Mouse (Mus musculus): Measurements from ENCODE around the gene Drc1. TPM values are rescaled to one million over a fixed set of nuclear protein-coding genes. Genes with fewer than 3 reads are reported as not detected.

Drc1 gene
- polyA plus RNA-seq, 2 experiments, result 0.14 to 0.50 TPM

DNA sequence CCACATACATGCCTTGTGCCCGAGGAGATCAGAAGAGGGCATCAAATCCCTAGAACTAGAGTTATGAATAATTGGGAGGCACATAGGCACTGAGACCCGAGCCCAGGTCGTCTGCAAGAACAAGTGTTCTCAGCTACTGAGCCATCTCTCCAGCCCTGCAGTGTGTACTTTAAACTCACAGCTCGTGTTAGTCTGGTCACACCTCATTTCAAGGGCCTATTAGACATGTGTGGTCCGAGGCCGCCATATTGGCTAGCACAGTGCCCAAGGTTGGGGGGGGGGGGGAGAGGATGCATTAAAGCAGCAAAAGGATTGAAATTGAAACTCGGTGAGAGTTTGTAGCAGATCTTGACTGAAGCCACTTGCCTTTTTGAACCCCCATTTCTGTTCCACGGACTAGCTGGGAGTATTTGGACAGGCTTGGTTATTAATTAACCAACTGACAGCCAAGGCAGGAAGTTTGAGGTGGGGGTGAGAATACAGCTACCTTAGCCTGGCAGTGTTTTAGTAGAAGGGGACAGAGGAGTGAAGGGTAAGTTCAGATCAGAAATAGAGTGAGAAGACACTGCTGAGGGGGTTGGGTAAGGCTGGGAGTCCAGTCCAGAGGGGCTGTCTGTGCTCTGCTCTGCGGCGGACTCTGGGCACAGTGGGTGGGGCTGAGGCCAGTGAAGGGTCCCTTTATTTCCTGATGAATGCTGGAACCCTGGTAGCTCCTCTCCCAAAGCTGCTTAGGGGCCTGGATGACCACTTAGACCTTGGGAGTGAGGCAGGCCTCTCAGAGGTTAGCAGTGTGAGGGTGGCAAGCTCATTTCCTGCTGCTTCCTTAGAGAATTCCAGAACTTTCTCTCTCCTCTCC, 5.0 kb downstream of the Drc1 start:
- Histone ChIP-seq H3K4me3 (replicated peaks; ENCODE audit: low read length) (no peak overlapping the region), H3K27me3 (ENCODE audit: control insufficient read depth, insufficient read depth, low read length) (no peaks in the 10 kb centered on the region), H3K36me3 (ENCODE audit: control insufficient read depth, insufficient read depth, low read length) (no peaks in the 10 kb centered on the region), H3K4me1 (ENCODE audit: control insufficient read depth, insufficient read depth, low read length) (0 out of 2 replicates have a peak, but pooled peaks cover 4% of the 10 kb centered on the region), H3K9me3 (ENCODE audit: control insufficient read depth, low read length) (no peaks in the 10 kb centered on the region), H3K27ac (replicated peaks; ENCODE audit: low read depth, low read length) (no peak overlapping the region), H3K4me2 (replicated peaks; ENCODE audit: low read depth, low read length, severe bottlenecking) (no peak overlapping the region), H3K9ac (ENCODE audit: low read depth, low read length, severe bottlenecking) (no peak overlapping the region)
- 84% methylated on average over 10 of the region's 10 CpGs for WGBS
- no peak for TF ChIP-seq POLR2A (IDR thresholded peaks at IDR 0.05; ENCODE audit: borderline replicate concordance, extremely low read depth, insufficient read depth, insufficient read length)
- ATAC-seq (ENCODE audit: low FRiP score, low read depth), result no peak
- no peak for DNase-seq (ENCODE audit: low spot score)

DNA sequence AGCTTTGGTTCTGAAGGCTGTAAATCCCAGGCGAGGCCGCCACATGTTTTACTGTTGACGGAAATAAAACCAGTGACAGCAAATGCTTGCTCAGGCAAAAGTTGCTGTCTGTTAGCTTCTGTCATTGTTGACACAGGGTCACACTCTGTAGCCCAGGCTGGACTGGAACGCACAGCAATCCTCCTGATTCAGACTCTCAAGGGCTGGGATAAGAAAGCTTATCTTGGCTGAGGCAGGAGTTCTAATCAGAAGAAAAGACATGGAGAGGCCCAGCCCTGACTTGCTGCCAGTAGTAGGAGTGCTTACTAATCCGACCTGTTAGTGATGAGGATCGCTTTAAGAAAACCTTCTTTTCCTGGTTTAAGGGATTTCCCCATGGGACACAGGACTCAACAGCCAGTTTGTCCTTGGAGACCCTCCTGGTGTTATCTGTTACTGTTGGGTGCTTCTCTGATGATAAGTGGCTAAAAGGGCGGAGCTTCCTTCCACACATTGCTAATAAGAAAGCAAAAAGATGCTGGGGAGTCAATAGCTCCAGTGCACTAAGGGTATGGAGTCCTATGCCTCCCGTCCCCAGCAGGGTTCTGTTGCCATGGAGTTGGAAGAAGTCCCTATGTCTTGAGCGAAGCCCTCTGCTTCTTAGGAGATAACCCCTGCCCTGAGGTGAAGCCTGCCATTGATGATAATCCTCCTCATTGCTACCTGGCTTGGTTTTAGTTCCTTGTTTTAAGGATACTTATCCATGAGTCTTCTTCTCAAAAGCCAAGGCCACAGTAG, 6.1 kb downstream of the Drc1 start:
- H3K27me3 ChIP-seq (ENCODE audit: control insufficient read depth, insufficient read depth, low read length), result no peaks in the 10 kb centered on the region
- no peaks in the 10 kb centered on the region for H3K9me3 ChIP-seq (ENCODE audit: control insufficient read depth, low read length)
- no peak overlapping the region for H3K4me3 ChIP-seq (replicated peaks; ENCODE audit: low read length)
- TF ChIP-seq POLR2A (IDR thresholded peaks at IDR 0.05; ENCODE audit: borderline replicate concordance, extremely low read depth, insufficient read depth, insufficient read length), result no peak
- H3K27ac ChIP-seq (replicated peaks; ENCODE audit: low read depth, low read length), result no peak overlapping the region
- no peaks in the 10 kb centered on the region for H3K4me1 ChIP-seq (ENCODE audit: control insufficient read depth, insufficient read depth, low read length)
- WGBS, result 74% methylated on average over 9 of the region's 9 CpGs
- ATAC-seq (ENCODE audit: low FRiP score, low read depth) (no peak), DNase-seq (ENCODE audit: low spot score) (no peak)
- H3K36me3 ChIP-seq (ENCODE audit: control insufficient read depth, insufficient read depth, low read length), result no peaks in the 10 kb centered on the region
- no peak overlapping the region for H3K9ac ChIP-seq (ENCODE audit: low read depth, low read length, severe bottlenecking)
- no peak overlapping the region for H3K4me2 ChIP-seq (replicated peaks; ENCODE audit: low read depth, low read length, severe bottlenecking)

DNA sequence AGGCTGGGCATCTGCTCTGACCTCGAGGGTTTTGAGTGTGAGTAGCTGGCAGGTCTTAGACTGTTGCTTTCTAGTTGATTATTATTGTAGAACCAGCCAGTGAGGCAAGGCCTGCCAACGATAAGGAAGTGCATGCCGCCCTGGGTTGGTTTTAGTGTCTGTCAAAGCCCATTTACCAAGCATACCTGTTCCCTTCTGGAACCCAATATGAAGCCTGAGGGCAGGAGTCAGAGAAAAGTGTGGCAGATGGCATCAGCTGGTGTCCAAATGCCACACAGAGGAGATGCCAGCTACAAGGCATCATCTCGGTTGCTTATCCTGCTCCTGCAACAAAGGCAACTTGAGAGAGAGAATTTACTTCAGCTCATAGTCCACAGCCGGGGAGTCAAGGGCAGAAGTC, 59.6 kb downstream of the Drc1 start:
- no peak for TF ChIP-seq POLR2A (IDR thresholded peaks at IDR 0.05; ENCODE audit: borderline replicate concordance, extremely low read depth, insufficient read depth, insufficient read length)
- ATAC-seq (ENCODE audit: low FRiP score, low read depth), result no peak

DNA sequence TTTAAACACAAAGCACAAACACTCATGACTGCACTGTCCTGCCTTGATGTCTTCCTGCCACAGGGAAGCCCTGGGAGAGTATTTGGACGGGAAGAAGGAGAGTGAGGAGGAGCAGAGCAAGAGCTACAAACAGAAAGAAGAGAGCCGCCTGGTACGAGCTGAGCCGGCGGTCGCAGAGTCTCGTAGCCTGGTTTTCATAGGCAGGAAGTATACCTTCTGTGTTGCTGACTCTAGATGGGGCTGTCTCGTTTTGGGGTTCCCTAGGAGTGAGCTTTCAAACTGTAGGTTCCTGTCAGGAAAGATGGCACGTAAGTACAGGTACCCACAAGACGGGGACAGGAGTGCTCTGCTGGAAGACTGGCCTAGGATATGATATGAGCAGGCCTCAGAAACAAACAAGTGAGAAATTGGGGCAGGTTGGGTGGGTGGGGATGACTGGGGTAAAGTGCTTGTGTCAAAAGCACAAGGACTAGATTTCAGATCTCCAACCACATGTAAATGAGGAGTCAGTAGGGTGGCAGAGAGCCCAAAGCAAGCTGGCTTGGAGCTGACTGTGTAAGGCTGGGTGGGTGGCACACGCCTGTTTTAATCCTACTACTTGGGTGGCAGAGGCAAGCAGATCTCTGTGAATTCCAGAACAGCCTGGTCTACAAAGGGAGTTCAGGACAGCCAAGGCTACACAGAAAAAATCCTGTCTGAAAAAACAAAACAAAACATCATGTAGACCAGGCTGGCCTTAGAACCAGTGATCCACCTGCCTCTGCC, 60.6 kb downstream of the Drc1 start:
- Histone ChIP-seq H3K4me3 (replicated peaks; ENCODE audit: low read length) (no peak overlapping the region), H3K9ac (ENCODE audit: low read depth, low read length, severe bottlenecking) (no peak overlapping the region), H3K27ac (replicated peaks; ENCODE audit: low read depth, low read length) (no peak overlapping the region), H3K4me2 (replicated peaks; ENCODE audit: low read depth, low read length, severe bottlenecking) (no peak overlapping the region), H3K9me3 (ENCODE audit: control insufficient read depth, low read length) (no peaks in the 10 kb centered on the region), H3K4me1 (ENCODE audit: control insufficient read depth, insufficient read depth, low read length) (no peaks in the 10 kb centered on the region), H3K36me3 (ENCODE audit: control insufficient read depth, insufficient read depth, low read length) (no peaks in the 10 kb centered on the region), H3K27me3 (ENCODE audit: control insufficient read depth, insufficient read depth, low read length) (peaks cover 6% of the 10 kb centered on the region; the same call in 1 of the 2 replicates)
- DNase-seq (ENCODE audit: low spot score), result no peak
- no peak for ATAC-seq (ENCODE audit: low FRiP score, low read depth)
- TF ChIP-seq POLR2A (IDR thresholded peaks at IDR 0.05; ENCODE audit: borderline replicate concordance, extremely low read depth, insufficient read depth, insufficient read length), result no peak
- WGBS, result 82% methylated on average over 11 of the region's 11 CpGs

More for the DNA sequence above, 59.6 kb downstream of the Drc1 start:
- no peak overlapping the region for H3K4me2 ChIP-seq (replicated peaks; ENCODE audit: low read depth, low read length, severe bottlenecking)
- no peak overlapping the region for H3K9ac ChIP-seq (ENCODE audit: low read depth, low read length, severe bottlenecking)
- H3K4me3 ChIP-seq (replicated peaks; ENCODE audit: low read length), result no peak overlapping the region
- no peak for DNase-seq (ENCODE audit: low spot score)
- H3K9me3 ChIP-seq (ENCODE audit: control insufficient read depth, low read length), result no peaks in the 10 kb centered on the region
- H3K4me1 ChIP-seq (ENCODE audit: control insufficient read depth, insufficient read depth, low read length), result no peaks in the 10 kb centered on the region
- 80% methylated on average over 5 of the region's 5 CpGs for WGBS
- H3K27ac ChIP-seq (replicated peaks; ENCODE audit: low read depth, low read length), result no peak overlapping the region
- peaks cover 6% of the 10 kb centered on the region; the same call in 1 of the 2 replicates for H3K27me3 ChIP-seq (ENCODE audit: control insufficient read depth, insufficient read depth, low read length)
- H3K36me3 ChIP-seq (ENCODE audit: control insufficient read depth, insufficient read depth, low read length), result no peaks in the 10 kb centered on the region

DNA sequence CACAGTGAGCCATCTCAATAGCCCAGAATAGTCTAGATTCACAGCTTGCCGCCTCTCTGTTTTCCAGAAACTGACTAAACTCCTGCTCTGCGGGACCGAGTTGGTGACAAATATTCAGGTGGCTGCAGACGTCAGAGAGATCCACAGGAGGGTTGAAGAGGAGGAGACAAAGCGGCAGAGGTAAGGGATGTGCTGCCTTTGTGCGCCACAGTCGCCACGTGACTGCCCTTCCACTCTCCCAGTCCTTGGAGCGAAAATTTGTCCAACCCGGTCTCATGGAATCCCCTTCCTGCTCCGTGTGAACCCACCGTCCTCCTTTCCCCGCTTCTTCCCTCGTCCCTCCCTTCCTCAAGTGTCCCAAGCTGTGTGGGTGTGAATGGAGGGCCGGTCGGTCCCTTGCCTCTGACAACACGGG, 61.4 kb downstream of the Drc1 start:
- Histone ChIP-seq H3K9me3 (ENCODE audit: control insufficient read depth, low read length) (no peaks in the 10 kb centered on the region), H3K27me3 (ENCODE audit: control insufficient read depth, insufficient read depth, low read length) (peaks cover 6% of the 10 kb centered on the region; the same call in 1 of the 2 replicates), H3K4me1 (ENCODE audit: control insufficient read depth, insufficient read depth, low read length) (no peaks in the 10 kb centered on the region), H3K36me3 (ENCODE audit: control insufficient read depth, insufficient read depth, low read length) (no peaks in the 10 kb centered on the region), H3K9ac (ENCODE audit: low read depth, low read length, severe bottlenecking) (no peak overlapping the region), H3K4me2 (replicated peaks; ENCODE audit: low read depth, low read length, severe bottlenecking) (peak overlapping the region; percentile 36), H3K27ac (replicated peaks; ENCODE audit: low read depth, low read length) (no peak overlapping the region), H3K4me3 (replicated peaks; ENCODE audit: low read length) (peak overlapping the region; percentile 4; the same call in 1 of the 2 replicates)
- no peak for TF ChIP-seq POLR2A (IDR thresholded peaks at IDR 0.05; ENCODE audit: borderline replicate concordance, extremely low read depth, insufficient read depth, insufficient read length)
- WGBS, result 10% methylated on average over 17 of the region's 17 CpGs
- 0 out of 2 replicates have a peak, but pooled peaks have one; percentile 19 for ATAC-seq (ENCODE audit: low FRiP score, low read depth)
- DNase-seq (ENCODE audit: low spot score), result no peak

Data from limb, embryonic 14.5 days (tissue).